Mouse (Mus musculus) lung, adult 18-20 months (tissue): Measurements from ENCODE around the gene Rnf141.

ENCODE experiments used
- DNase-seq, 2 experiments: peaks; one replicate each; pipeline ENCODE4 v3.0.0; 2022; ENCODE audit warnings: mixed read lengths in 2 of 2

Rnf141 gene

GRCm38 (mm10) chr7:110756440-110756839, 87.8 kb downstream of the Rnf141 start:
- no peak for DNase-seq

GRCm38 (mm10) chr7:110753926-110754330, 90.3 kb downstream of the Rnf141 start:
- DNase-seq: no peak

GRCm38 (mm10) chr7:110753310-110753709, 90.9 kb downstream of the Rnf141 start:
- DNase-seq: no peak

- DNase-seq: no peak
Measured at GRCm38 (mm10) chr7:110751634-110752033, 92.6 kb downstream of the Rnf141 start.

DNA sequence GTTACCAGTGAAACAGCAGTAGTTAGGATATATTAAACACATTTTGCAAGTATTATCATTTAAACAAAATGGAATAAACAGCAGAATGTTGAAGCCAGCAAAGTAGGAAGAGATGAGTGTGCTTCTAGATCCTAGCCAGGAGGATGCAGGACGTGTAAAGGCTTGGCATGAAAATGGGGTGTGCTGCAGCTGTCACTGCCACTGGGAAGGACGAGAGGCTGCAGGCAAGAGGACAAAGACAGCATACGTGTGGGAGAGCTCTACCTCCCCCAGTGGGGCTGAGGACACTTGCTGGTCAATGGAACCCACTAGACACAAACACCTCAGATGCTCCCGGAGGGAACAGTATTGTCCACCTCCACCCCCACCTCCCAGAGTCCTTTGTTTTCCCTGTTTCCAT, 93.4 kb downstream of the Rnf141 start:
- DNase-seq: no peak
